Mouse (Mus musculus): ENCODE measurements around the gene Sh3gl2. TPM values are rescaled to one million over a fixed set of nuclear protein-coding genes. Genes with fewer than 3 reads are reported as not detected.

Gene Sh3gl2
- polyA plus RNA-seq, 1 experiment from 2014 or later: 22.4 TPM

DNA sequence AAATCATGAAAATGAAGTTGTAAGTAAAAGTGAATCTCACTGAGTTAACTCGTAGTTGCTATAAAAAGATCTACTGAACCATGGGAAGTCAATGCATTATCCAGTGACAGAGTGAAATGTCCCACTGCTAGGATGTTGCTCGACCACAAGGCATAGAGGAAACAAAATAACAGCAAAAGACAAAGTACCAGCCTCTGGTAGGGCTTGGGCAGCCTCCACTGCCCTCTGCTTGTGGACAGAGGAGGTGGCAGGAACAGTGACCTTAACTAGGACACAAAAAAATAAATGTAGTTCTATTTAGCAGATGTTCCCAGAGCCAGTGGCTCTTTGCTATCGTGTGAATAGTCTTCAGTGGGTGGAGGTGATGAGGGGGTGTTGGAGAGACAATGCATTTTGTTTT is 68.5 kb downstream of the Sh3gl2 start:
- H3K9me3 ChIP-seq (replicated peaks): no peaks in the 10 kb centered on the region
- no peak overlapping the region for H3K4me3 ChIP-seq
- H3K4me1 ChIP-seq: peaks cover 12% of the 10 kb centered on the region
- no peak overlapping the region for H3K4me2 ChIP-seq (replicated peaks)
- no peak overlapping the region for H3K9ac ChIP-seq
- no peaks in the 10 kb centered on the region for H3K27me3 ChIP-seq
- 82% methylated on average over 3 of the region's 3 CpGs for WGBS
- no peaks in the 10 kb centered on the region for H3K36me3 ChIP-seq
- ATAC-seq (ENCODE audit: low FRiP score): no peak
- H3K27ac ChIP-seq: 0 out of 2 replicates have a peak overlapping the region, but pooled peaks have one; percentile 30

DNA sequence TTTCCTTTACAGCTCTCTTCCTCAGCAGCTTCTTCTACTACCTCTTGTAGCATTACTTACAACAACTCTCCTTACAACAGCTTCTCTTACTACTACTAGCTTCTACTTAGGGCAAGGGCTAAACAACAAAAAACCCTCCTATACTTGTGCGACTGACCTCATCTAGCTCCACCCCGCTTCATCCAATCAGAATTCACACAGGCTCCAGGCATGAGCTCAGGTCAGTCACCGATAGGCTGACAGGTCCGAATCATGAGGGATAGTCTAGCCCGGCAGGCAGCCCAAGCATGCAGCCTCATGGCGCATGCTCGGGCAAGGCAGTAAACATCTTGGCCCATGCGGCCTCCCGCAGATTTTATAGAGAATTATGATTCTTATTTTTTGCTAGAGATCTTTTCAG is 78.2 kb downstream of the Sh3gl2 start:
- Histone ChIP-seq H3K4me2 (replicated peaks) (no peak overlapping the region), H3K9me3 (replicated peaks) (no peaks in the 10 kb centered on the region), H3K4me1 (no peaks in the 10 kb centered on the region), H3K27me3 (no peaks in the 10 kb centered on the region), H3K9ac (no peak overlapping the region), H3K4me3 (no peak overlapping the region), H3K27ac (no peak overlapping the region), H3K36me3 (no peaks in the 10 kb centered on the region)
- no peak for ATAC-seq (ENCODE audit: low FRiP score)
- WGBS: 90% methylated on average over 9 of the region's 9 CpGs

GRCm38 (mm10) chr4:85289990-85290389 is 85.1 kb downstream of the Sh3gl2 start:
- WGBS: 79% methylated on average over 1 of the region's 1 CpGs
- Histone ChIP-seq H3K4me1 (no peaks in the 10 kb centered on the region), H3K9me3 (replicated peaks) (no peaks in the 10 kb centered on the region)

GRCm38 (mm10) chr4:85291296-85291695 is 86.4 kb downstream of the Sh3gl2 start:
- Histone ChIP-seq H3K4me1 (no peaks in the 10 kb centered on the region), H3K36me3 (no peaks in the 10 kb centered on the region), H3K4me2 (replicated peaks) (no peak overlapping the region), H3K4me3 (no peak overlapping the region), H3K27me3 (no peaks in the 10 kb centered on the region), H3K9ac (no peak overlapping the region), H3K9me3 (replicated peaks) (no peaks in the 10 kb centered on the region), H3K27ac (no peak overlapping the region)
- ATAC-seq (ENCODE audit: low FRiP score): no peak
- 87% methylated on average over 4 of the region's 4 CpGs for WGBS

More at GRCm38 (mm10) chr4:85289990-85290389, 85.1 kb downstream of the Sh3gl2 start:
- Histone ChIP-seq H3K9ac (no peak overlapping the region), H3K27me3 (no peaks in the 10 kb centered on the region), H3K4me2 (replicated peaks) (no peak overlapping the region), H3K36me3 (no peaks in the 10 kb centered on the region), H3K27ac (no peak overlapping the region), H3K4me3 (no peak overlapping the region)
- ATAC-seq (ENCODE audit: low FRiP score): no peak

DNA sequence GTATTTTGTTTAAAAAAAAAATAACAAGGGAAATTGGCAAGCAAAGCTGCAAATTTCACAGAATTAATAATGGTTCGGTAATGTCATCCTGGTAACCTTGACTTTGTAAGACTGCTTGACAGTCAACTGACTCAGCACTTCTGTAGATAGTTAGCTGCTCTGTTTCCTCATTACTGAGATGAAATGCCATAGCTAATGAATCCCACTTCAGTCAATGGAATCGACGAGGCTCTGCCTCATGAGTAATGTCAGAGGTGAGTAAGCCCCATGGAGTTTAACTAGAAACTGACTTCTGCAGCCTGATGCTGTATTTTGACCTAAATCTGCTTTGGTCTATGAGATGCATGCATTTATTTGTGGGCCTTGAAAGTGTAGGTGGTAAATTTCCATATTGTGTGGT is 88.4 kb downstream of the Sh3gl2 start:
- Histone ChIP-seq H3K4me1 (no peaks in the 10 kb centered on the region), H3K4me3 (no peak overlapping the region), H3K27me3 (no peaks in the 10 kb centered on the region), H3K27ac (no peak overlapping the region), H3K4me2 (replicated peaks) (no peak overlapping the region), H3K9ac (no peak overlapping the region), H3K36me3 (no peaks in the 10 kb centered on the region), H3K9me3 (replicated peaks) (no peaks in the 10 kb centered on the region)
- WGBS: 75% methylated on average over 3 of the region's 3 CpGs
- ATAC-seq (ENCODE audit: low FRiP score): no peak

DNA sequence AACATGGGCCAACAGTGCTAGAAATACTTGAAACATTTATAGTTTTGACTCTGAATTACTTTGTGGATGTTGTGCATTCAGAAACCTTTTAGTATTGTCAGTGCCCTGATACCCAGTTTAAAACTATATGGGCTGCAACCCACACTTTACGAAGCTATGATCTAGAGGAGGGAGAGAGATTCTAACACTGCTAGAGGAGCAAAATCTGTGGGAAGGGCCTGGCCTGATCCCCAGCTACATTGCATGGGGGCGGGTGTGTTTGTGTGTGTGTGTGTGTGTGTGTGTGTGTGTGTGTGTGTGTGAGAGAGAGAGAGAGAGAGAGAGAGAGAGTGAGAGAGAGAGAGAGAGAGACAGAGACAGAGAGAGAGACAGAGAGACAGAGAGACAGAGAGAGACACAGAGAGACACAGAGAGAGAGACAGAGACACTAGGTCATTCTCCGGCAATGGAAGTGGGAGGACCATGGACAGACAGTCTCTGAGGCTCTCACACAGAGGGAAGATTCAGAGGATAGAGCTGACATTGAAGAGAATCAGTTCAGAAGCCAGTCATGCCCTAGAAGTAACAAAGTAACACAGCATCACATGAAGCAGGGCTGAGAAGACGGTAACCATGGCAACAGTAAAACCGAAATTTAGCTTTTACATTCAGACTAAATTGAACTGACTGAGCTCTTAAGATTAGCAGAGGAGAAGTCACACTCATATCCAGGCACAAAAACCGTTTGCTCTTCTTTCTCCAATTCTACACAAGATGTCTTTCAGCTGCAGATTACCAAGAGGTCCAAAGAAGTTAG is 95.9 kb downstream of the Sh3gl2 start:
- no peak overlapping the region for H3K4me2 ChIP-seq (replicated peaks)
- ATAC-seq (ENCODE audit: low FRiP score): no peak
- no peak overlapping the region for H3K27ac ChIP-seq
- H3K9ac ChIP-seq: no peak overlapping the region
- 84% methylated on average over 6 of the region's 6 CpGs for WGBS
- no peaks in the 10 kb centered on the region for H3K9me3 ChIP-seq (replicated peaks)
- no peak overlapping the region for H3K4me3 ChIP-seq
- no peaks in the 10 kb centered on the region for H3K36me3 ChIP-seq
- H3K27me3 ChIP-seq: no peaks in the 10 kb centered on the region
- H3K4me1 ChIP-seq: no peaks in the 10 kb centered on the region

GRCm38 (mm10) chr4:85305912-85306573 is 101.1 kb downstream of the Sh3gl2 start:
- no peaks in the 10 kb centered on the region for H3K9me3 ChIP-seq (replicated peaks)
- no peak overlapping the region for H3K4me2 ChIP-seq (replicated peaks)
- no peaks in the 10 kb centered on the region for H3K27me3 ChIP-seq
- WGBS: 86% methylated on average over 7 of the region's 7 CpGs
- no peaks in the 10 kb centered on the region for H3K36me3 ChIP-seq
- no peak for ATAC-seq (ENCODE audit: low FRiP score)
- 0 out of 2 replicates have a peak, but pooled peaks cover 3% of the 10 kb centered on the region for H3K4me1 ChIP-seq
- no peak overlapping the region for H3K27ac ChIP-seq
- H3K4me3 ChIP-seq: no peak overlapping the region
- H3K9ac ChIP-seq: no peak overlapping the region

GRCm38 (mm10) chr4:85319092-85319491 is 114.2 kb downstream of the Sh3gl2 start:
- no peaks in the 10 kb centered on the region for H3K4me1 ChIP-seq
- 49% methylated on average over 3 of the region's 3 CpGs for WGBS
- no peak overlapping the region for H3K9ac ChIP-seq
- no peak overlapping the region for H3K4me2 ChIP-seq (replicated peaks)
- no peak overlapping the region for H3K4me3 ChIP-seq
- H3K27ac ChIP-seq: no peak overlapping the region
- no peak for ATAC-seq (ENCODE audit: low FRiP score)
- H3K36me3 ChIP-seq: no peaks in the 10 kb centered on the region
- no peaks in the 10 kb centered on the region for H3K9me3 ChIP-seq (replicated peaks)
- H3K27me3 ChIP-seq: no peaks in the 10 kb centered on the region

GRCm38 (mm10) chr4:85325454-85325853 is 120.5 kb downstream of the Sh3gl2 start:
- Histone ChIP-seq H3K4me3 (no peak overlapping the region), H3K36me3 (no peaks in the 10 kb centered on the region), H3K9me3 (replicated peaks) (no peaks in the 10 kb centered on the region), H3K9ac (no peak overlapping the region), H3K27me3 (no peaks in the 10 kb centered on the region), H3K4me2 (replicated peaks) (no peak overlapping the region), H3K4me1 (no peaks in the 10 kb centered on the region), H3K27ac (no peak overlapping the region)
- no peak for ATAC-seq (ENCODE audit: low FRiP score)
- WGBS: 90% methylated on average over 6 of the region's 6 CpGs

GRCm38 (mm10) chr4:85326052-85326451 is 121.1 kb downstream of the Sh3gl2 start:
- H3K27me3 ChIP-seq: no peaks in the 10 kb centered on the region
- ATAC-seq (ENCODE audit: low FRiP score): no peak
- H3K4me3 ChIP-seq: no peak overlapping the region
- no peak overlapping the region for H3K4me2 ChIP-seq (replicated peaks)
- no peaks in the 10 kb centered on the region for H3K4me1 ChIP-seq
- 82% methylated on average over 1 of the region's 1 CpGs for WGBS
- H3K9me3 ChIP-seq (replicated peaks): no peaks in the 10 kb centered on the region
- H3K9ac ChIP-seq: no peak overlapping the region
- no peaks in the 10 kb centered on the region for H3K36me3 ChIP-seq
- no peak overlapping the region for H3K27ac ChIP-seq

DNA sequence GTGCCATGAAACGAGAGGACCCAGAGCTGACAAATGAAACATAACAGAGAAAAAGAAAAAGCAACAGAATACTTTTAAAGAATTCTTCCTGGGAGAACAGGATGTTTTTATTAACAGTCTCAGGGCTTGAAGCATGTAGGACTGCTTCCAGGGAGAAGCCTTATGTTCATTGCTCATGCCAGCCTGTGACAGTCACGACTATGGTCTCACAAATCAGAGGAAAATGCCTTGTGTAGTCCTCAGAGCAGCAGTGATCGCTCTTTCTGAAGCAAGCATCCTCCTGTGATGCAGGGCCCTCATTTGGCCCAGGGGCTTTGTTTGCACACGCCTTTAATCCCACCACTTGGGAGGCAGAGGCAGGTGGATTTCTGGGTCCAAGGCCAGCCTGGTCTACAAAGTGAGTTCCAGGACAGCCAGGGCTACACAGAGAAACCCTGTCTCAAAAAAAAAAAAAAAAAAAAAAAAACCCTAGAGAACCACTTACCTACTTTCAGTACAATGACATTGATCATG is 129.8 kb downstream of the Sh3gl2 start:
- no peak for ATAC-seq (ENCODE audit: low FRiP score)
- Histone ChIP-seq H3K36me3 (no peaks in the 10 kb centered on the region), H3K4me1 (no peaks in the 10 kb centered on the region), H3K4me2 (replicated peaks) (no peak overlapping the region), H3K27ac (no peak overlapping the region), H3K9me3 (replicated peaks) (no peaks in the 10 kb centered on the region), H3K27me3 (no peaks in the 10 kb centered on the region), H3K9ac (no peak overlapping the region), H3K4me3 (no peak overlapping the region)
- 81% methylated on average over 4 of the region's 4 CpGs for WGBS

DNA sequence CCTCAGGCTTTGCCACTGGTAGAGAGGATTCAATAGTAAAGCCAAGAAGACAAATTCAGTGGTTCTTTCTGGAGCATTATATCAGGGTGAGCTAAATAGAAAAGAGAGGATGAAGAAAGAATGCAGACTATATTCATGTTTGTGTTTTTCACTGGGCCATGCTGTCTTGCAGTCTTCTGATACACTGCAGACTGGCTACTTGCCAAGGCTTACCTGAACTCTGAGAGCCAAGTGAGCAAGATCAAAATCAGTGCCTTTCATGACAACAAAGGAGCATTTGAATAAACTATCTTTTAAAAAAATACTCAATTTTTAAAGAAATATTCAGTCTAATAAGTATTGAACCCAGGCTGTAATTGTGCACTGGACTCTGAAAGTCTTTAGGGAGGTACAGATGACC is 131.4 kb downstream of the Sh3gl2 start:
- Histone ChIP-seq H3K27ac (no peak overlapping the region), H3K4me2 (replicated peaks) (no peak overlapping the region), H3K9ac (no peak overlapping the region), H3K4me3 (no peak overlapping the region), H3K9me3 (replicated peaks) (no peaks in the 10 kb centered on the region), H3K36me3 (no peaks in the 10 kb centered on the region), H3K4me1 (no peaks in the 10 kb centered on the region), H3K27me3 (no peaks in the 10 kb centered on the region)
- no peak for ATAC-seq (ENCODE audit: low FRiP score)

GRCm38 (mm10) chr4:85339126-85339525 is 134.2 kb downstream of the Sh3gl2 start:
- no peaks in the 10 kb centered on the region for H3K4me1 ChIP-seq
- H3K27ac ChIP-seq: no peak overlapping the region
- no peaks in the 10 kb centered on the region for H3K27me3 ChIP-seq
- WGBS: 89% methylated on average over 5 of the region's 5 CpGs
- H3K4me3 ChIP-seq: no peak overlapping the region
- no peaks in the 10 kb centered on the region for H3K9me3 ChIP-seq (replicated peaks)
- H3K36me3 ChIP-seq: no peaks in the 10 kb centered on the region
- H3K9ac ChIP-seq: no peak overlapping the region
- H3K4me2 ChIP-seq (replicated peaks): no peak overlapping the region
- no peak for ATAC-seq (ENCODE audit: low FRiP score)
